Mouse (Mus musculus): ENCODE measurements at regions not wholly inside any gene's neighbourhood (a gene's known extent, or its start where the extent isn't known, plus 50 kb on each side); places are given as distances from the start of the nearest gene placed in this dataset.
A peak's percentile ranks its signal among the peaks of the same experiment; 100 is the strongest.

DNA sequence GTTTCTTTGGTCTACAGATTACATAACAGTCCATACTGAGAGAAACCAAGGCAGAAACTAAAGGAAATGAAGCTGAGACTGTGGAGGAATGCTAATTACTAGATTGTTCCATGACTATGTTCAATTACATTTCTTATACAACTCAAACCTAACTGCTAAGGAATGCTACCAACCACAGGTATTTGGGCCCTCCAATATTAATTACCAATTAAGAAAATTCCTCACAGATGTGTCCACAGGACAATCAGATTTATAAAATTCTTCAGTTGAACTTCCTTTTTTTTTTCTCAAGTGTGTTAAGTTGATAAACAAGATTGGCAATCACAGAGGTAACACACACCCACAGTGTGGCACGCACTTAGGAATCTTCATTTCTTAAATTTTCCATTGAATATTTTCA lies 196.8 kb upstream of the A730009L09Rik start:
- ATAC-seq (replicated peaks; ENCODE audit: poor library complexity, severe bottlenecking) = no peak

DNA sequence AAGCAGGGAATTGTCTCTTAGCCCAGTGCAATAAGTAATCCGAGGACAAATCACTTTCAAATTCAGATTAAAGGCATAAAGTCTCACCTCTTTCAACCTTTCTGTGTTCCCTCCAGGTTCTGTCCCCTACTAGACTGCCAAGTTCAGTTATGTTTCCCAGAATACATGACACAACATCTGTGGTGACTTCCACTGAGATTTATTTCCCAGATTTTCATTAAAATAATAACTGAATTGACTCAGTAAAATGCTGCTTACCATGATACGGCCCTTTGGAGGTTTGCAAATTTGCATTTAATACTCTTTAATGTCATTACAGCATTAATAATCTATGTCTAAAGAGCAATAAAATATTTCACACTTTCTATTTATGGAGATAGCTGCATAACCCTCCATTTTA lies 193.4 kb upstream of the A730009L09Rik start:
- ATAC-seq (replicated peaks; ENCODE audit: poor library complexity, severe bottlenecking) = no peak

DNA sequence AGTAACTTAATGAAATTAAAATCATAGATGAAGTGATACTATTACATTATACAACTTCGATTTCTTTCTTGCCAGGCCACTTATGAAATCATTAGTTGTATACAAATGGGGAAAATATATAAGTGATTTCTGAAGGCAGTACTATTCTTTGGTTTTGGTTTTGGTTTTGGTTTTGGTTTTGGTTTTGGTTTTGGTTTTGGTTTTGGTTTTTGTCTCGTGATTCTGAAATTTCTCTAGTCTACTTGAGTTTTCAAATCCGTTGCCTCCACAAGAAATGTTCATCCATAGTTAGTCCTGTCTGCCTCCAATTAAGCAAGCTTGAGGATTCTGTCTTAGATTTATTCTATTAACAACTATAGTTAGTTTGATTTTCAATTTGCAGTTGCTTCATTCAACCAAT lies 184.6 kb upstream of the A730009L09Rik start:
- no peak for ATAC-seq (replicated peaks; ENCODE audit: poor library complexity, severe bottlenecking)

DNA sequence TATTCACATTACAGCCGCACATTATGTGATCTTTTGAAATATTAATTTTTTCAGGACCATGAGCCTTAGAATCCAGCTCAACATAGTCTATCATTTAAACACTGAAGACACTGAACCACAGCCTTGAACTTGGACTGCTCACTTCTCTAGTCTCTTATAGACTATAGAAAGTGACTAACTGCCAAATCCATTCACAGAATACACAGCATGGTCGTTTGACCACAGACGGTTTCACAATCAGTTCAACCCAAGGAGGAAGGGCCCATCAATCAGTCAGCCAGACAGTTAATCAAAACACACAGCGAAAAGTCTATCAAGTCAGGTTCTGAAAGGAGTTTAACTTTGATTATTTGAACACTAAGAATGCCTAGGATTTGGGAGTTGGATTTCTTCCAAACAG lies 168.8 kb upstream of the A730009L09Rik start:
- peak; percentile 96 for ATAC-seq (replicated peaks; ENCODE audit: poor library complexity, severe bottlenecking)

DNA sequence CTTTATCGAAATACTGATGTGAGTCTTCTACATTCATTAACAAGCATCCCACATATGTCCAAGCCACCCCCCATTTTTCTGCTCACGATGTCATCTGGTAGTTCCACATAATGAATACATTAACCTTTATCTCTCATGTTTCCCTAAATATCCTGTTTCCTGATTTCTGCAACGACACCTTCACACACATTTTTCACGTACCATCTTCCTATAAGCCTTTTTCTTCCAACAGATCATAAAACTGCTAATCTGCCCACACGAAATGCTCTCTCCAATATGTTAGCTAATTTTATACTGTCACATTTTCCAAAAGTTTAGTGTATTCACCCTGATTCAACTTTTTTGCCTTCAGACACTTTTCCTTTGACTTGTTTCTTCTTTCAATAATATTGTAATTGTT lies 159.8 kb upstream of the A730009L09Rik start:
- no peak for ATAC-seq (replicated peaks; ENCODE audit: poor library complexity, severe bottlenecking)

DNA sequence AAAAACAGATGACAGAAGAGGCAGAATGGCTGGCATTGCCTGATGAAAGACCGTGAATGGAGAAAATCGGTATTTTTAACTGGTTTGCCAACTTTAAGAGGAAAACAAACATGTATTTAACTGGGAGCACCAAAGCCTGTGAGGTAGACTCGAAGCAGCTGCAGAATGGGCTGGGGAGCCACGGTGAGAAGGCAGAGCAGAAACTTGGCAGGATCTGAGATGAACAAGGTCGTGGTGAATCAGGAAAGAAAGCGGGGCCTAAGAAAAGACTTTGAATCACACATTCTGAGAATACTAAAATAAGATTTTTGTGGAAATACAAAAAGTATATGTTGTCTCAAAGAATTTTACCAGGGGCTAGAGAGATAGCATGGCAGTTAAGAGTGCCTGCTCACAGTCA lies 149.0 kb upstream of the A730009L09Rik start:
- no peak for ATAC-seq (replicated peaks; ENCODE audit: poor library complexity, severe bottlenecking)

DNA sequence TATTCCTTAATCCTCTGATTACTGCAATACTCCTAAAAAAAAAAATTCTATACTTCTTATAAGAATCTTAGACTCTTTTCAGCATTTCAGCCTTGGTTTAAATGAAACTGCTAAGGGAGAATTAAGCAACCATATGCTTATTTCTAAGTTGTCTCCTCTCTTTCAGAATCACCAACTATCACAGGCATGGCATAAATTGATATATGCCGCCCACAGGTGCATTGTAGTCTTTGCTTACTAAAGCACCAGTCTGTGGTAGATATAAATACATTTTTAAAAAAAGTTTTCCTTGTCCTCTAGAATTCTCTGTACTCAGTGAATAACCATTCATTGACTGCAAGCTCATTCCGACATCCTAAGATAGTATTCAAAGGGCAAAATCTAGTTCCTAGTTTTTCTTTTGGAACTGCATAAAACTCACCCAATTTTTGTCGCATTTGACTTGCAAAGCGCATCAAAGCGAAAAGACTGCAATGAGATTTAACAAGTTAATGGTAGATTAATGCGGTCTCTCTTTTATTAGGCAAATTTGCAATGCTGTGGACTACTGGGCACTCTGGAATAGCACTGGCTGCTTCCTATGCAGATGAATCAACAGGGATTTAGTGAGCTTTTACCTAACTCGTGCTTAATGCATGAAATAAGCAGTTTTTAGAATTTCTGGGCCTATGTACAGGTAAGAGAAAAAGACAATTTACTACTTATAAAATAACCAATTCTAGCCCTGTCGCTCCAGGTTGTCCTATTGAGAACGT lies 145.8 kb upstream of the A730009L09Rik start:
- no peak for ATAC-seq (replicated peaks; ENCODE audit: poor library complexity, severe bottlenecking)

DNA sequence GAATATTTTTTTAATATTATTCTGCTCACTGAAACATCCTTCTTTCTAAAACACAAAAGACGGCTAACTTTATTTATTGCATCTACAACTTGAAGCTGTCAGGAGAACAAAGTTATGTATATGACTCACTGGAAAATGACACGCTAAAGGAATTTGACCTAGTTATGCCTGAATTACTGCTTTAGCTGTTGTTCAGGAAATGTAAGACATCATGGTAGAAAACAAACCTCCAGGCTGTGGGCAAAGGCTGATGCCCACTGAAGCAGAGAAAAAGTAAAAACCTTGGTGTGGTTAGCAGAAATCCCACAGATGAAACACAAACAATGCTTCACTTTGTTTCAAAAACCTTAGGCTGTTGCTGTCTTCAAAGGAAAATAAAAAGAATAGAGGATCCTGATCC lies 136.5 kb upstream of the A730009L09Rik start:
- no peak for ATAC-seq (replicated peaks; ENCODE audit: poor library complexity, severe bottlenecking)

DNA sequence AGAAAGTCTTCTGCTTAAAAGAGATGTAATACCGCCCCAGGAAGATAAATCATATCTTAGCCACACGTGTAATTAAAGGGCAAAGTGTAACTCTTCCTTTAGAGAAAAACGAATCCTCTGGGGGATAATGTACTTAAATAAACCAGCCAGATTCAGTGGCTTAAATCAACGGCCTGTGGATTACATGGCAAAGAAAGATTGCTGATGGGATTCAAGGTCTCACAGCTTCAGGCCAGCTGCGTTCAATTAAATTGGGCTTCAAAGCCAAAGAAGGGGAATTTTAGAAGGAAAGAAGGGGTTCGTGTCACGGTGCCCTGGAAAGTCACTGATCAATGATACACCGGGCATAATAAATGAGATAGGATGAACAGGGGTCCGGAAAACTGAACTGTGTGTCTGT lies 123.2 kb upstream of the A730009L09Rik start:
- no peak for ATAC-seq (replicated peaks; ENCODE audit: poor library complexity, severe bottlenecking)

DNA sequence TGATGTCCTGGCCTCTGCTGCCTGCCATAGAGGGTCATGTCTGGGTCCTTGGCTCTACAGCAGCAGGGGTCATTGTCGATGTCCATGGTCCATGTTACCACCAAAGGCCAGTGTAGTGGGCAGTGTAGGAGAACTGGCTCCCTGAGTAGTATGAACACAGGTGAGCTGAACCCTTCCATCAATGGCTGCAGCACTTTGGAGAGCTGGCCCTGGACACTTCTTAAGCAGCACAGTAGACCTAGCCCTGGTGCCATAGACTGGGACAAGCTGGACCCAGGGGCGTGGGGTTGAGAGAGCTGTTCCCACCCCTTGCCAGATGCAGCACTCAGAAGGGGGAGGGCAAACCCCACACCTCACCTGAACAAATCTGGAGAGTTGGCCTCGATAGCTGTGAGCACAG lies 120.0 kb upstream of the A730009L09Rik start:
- no peak for ATAC-seq (replicated peaks; ENCODE audit: poor library complexity, severe bottlenecking)

DNA sequence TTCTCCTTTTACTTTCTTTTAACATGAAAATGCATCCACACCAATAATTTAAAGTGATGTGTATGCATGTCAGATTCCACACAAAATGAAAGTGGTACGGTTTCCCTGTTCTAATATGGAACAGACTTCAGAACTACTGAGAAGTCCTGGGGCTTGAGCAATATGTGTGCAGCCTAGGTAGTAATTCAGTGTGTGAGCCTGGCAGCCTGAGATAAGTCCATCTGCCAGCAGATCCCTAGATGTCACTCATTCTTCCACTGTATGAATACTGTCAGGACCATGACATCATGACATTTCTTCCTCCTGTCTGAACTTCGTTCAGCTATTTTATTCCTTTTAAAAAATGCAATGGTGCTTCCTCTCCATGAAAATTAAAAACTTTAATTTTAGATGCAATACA lies 93.3 kb upstream of the A730009L09Rik start:
- no peak for ATAC-seq (replicated peaks; ENCODE audit: poor library complexity, severe bottlenecking)

DNA sequence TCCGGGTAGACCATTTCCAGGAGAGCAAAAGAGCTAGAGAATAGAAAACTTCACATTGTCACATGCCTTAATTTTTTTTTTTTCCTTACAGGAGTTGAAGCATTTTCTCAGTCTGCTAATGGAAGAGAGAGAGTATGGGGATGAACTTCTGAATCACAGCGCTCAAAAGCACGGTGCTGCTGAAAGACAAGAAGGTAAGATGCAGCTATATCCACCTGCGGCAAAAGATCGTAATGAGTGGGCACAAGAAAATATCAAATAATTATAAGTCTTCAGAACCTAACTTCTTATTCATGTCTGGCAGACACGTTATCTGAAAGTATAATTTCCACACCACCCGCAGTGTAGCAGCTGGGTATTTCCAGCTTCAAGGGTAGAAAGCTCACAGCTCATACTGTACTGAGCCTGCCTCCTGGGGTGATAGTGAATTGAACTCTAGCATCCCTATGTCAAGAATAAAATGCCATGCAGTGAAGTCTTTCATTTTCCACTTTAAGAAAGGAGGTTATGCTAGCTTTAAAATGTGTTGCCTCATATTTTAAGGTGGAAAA lies 87.9 kb upstream of the A730009L09Rik start:
- ATAC-seq (replicated peaks; ENCODE audit: poor library complexity, severe bottlenecking) = no peak

DNA sequence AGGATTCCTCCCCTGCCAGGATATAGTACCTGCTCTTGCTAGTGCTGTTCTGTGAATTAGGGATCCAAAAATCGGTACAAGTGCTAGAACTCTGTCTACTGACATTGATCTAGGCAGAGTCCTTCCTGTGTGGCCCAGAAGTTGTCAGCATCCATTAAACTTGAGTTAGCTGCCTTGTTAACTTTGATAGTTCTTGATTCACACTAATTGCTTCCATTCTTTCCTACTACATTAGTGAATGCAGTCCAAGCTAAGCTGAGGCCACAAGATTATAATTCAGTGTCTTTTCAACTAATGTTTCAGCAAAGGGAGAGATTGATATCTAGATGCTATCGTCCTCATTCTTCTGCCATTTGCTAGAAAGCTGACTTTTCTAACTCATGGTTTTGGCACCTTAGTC lies 58.3 kb upstream of the A730009L09Rik start:
- no peak for ATAC-seq (replicated peaks; ENCODE audit: poor library complexity, severe bottlenecking)

DNA sequence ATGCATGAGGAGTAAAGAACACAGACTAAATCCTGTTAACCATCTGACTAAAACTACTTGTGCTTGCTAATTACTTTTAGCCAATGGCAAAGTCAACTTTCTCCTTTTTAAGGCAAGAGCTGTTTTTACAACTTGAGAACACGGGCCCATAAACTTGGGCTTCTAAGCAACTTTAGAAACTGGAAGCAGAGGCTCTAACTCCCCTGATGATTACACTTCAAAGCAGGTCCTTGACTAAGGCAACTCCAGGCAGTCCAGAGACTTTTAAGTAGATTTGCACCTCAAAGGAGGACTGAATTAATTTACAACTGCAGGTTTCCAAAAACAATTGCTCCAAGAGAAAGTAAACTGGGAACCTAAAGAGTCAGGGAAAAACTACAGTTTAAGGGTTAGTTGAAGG lies 52.8 kb upstream of the A730009L09Rik start:
- no peak for ATAC-seq (replicated peaks; ENCODE audit: poor library complexity, severe bottlenecking)

Data from granulocyte monocyte progenitor cell, adult 5-6 weeks (primary cell).